Mouse (Mus musculus): ENCODE results near the gene Cd70. TPM values are rescaled to one million over a fixed set of nuclear protein-coding genes. Genes with fewer than 3 reads are reported as not detected.
"Not testable (repeated sequence)": the region's sequence is repeated elsewhere in the genome, so short reads cannot be mapped to it uniquely, and the experiment has no call there.

The Cd70 gene
- total RNA-seq, 2 experiments from 2014 or later = not detected

DNA sequence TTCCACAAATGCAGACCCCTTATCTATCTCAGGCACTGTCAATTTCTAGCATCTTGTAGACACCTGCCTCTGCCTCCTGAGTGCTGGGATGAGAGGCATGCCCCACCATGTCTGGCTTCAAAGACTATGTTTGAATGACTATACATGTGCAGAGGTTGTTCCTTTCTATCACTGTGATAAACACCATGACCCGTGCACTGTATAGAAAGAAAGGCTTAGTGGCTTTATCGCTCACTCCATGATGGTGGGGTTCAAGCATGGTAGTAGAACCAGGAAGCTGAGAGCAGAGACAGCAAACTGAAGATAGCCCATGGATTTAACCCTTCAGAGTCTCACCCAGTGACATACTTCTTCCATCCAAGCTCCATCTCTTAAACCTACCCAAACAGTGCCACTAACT is 14.9 kb downstream of the Cd70 start:
- no peak for DNase-seq

DNA sequence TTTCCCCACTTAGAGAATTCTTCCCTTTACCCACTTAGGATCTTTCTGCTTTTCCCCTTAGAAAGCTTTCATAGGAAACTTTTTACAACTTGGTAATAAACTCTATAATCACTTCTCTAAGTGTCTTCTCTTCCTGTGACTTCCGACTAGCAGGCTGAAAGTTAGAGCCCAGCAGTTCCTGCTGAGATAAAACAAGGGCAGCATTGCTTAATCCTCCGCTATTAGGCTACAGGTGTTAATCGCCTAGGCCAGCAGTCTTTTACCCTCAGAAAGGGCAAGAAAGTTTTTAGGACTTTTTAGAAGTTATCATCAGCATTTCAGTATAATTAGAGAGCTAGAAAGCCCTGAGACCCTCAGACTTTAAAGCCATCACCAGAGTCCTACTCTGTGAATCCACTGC is 15.6 kb downstream of the Cd70 start:
- not testable (repeated sequence) for DNase-seq

DNA sequence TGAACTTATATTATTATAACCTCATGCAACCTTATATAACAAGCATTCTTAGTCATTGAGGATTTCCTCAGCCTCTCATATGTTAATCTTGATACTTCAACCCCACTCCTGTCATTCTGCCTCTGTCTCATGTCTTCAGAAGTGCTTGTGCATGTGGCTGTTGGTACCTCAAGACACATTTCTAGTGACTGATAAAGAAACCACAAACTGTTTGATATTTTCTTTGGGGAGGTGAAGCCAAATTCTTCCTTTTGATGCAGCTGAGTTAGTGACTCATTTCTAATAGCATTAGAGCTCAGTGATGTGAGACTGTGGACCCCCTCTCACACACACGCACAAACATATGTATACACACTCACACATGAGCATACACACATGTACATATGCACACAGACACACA is 17.8 kb downstream of the Cd70 start:
- DNase-seq = no peak

DNA sequence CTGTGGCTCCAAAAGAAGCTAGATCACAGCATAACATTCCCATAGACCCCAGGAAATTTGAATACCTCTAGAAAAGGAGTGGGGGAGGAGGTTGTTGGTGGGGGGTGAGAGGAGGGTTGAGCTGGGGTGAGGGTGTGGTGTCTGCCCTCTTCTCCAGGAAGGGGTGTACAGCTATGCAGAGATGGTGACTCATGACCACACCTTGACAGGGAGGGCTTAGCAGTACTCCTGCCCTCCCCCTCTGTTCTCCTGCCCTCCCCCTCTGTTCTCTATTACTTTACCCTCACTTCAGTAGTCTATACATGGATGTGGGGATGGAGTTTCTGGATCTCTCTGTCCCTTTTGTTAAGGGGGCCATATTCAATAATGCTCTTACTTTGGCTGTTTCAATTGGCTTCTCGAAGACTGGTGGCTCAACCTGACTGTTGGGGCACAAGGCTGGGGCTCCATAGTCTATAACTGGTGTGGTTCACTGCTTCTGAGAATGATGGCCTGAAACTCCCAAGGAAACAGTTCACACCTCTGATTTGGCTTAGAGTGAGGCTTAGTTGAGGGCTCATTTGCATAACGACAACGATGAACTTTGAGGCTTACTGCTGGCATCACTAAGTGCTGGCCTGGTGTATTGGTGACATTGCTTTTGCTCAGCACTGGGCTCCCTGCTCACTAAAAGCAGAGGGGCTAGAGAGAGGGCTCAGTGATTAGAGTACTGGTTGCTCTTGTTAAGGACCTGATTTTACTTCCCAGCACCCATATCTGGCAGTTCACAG is 23.5 kb downstream of the Cd70 start:
- DNase-seq = no peak

DNA sequence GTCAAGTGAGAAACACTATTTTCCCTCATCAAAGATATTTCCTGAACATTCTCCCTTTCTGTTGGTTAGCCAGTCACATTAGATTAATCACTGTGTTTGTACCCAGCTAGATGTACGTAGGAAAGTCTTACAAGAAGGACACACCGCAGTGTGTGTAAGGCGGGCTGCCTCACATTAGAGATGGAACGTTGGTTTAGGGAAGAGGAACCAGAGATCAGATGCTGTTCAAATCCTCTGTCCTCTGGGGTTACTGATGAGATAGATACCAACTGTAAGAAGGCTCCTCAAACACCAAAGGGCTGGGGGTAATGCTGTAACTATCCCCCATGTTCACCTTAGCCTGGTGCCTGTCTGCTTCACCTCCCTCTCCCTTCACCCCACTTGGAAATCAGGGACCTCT is 24.8 kb downstream of the Cd70 start:
- no peak for DNase-seq

DNA sequence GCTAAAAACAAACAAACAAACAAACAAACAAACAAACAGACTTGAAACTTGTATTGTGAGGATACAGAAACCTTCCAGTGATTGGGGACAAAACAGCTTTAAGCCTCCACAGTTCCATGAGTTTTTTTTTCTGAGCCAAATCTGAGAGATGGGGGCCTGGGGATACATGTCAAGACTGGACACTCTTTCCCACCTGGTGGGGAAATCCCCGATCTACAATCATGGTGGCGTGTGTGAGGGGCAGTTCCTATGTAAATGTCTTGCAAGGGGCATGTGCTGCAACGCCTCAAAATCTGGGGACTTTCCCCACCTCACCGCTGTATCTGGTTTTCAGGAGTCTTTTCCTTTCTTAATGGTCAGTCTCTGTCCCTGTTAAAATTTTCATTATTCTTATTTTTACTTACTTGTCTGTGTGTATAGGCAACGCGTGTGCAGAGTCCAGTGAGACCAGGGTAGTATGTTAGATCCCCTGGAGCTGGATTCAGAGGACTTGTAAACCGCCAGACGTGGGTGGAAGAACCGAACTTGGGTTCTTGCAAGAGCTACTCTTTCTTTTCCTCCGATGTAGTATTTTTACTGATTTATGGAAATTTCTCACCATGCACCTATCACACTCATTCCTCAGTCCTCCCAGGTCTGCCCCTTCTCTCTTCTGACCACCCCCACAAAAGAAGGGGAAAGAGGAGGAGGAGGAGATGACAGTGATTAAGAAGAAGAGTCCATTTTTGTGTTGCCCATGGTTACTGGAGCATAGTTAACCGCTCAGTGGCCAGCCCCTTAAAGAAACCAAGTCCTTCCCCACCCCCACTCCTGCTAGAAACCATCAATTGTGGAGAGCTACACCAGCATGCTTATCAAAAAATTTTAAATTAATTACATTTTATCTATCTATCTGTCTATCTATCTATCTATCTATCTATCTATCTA is 26.1 kb downstream of the Cd70 start:
- DNase-seq = no peak

DNA sequence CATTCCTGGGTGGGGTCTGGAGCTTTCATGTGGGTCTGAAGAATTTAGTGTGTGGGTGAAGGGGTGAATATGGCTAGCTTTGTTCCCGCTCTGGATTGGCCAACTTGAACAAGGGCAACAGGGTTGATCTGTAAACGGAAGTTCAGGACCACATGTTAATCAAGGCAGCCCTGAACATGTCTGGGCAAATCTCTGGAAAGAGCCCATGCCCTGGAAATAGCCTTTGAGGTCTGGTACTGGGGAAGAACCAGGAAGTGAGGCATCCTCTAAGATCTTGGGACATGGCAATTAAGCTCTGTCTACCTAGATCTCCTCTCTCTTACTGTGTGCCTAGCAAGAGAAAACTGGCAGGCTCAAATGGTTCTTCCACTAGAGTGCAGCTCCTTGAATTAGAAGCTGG is 27.7 kb downstream of the Cd70 start:
- no peak for DNase-seq

DNA sequence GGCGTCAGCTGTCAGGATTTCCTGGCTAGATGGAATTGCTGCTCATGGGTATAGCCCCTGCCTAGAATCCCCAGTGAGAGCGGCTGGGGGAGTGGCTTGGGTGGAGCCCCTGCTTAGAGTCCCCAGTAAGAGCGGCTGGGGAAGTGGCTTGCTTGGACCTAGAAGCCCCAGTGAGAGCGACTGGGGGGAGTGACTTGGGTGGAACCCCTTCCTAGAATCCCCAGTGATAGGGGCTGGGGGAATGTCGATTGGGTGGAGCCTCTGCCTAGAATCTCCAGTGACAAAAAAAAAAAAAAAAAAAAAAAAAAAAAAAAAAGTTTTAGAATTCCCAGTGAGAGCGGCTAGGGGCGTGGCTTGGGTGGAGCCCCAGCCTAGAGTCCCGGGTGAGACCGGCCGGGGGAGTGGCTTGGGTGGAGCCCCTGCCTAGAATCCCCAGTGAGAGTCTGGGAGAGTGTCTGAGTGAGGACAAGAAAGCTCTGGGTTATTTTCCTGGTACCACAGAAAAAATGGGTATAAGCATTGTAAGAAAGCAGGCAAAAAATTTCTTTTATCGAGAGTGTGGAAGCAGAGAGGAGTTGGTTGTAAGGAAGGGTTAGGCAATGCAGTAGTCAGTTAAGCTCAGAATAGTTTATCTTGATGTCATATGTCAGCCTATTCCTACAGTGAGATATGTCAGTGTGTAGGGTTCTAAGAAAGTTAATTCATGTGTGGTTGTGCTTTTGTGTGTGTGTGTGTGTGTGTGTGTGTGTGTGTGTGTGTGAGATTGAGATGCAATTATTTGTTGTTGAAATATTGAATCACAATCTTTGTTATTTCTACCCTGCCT is 30.8 kb downstream of the Cd70 start:
- peak; percentile 65 for DNase-seq

DNA sequence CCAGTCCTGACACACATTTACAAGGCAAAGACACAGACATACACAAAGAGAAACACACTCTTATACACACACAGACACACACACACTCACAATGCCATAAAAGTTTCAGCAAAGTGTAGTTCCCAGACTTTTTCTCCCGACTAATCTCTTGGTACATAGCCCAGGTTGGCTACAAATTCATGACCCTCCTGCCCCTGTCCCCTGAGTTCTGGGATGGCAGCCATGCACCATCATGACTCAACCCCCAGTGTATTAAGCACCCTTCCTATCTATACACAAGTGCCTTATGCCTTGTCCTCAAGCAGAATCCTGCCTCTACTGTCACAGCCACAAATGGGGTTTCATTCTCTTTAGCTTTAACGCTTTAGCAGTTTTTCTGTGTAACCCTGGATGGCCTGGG is 32.8 kb downstream of the Cd70 start:
- no peak for DNase-seq

DNA sequence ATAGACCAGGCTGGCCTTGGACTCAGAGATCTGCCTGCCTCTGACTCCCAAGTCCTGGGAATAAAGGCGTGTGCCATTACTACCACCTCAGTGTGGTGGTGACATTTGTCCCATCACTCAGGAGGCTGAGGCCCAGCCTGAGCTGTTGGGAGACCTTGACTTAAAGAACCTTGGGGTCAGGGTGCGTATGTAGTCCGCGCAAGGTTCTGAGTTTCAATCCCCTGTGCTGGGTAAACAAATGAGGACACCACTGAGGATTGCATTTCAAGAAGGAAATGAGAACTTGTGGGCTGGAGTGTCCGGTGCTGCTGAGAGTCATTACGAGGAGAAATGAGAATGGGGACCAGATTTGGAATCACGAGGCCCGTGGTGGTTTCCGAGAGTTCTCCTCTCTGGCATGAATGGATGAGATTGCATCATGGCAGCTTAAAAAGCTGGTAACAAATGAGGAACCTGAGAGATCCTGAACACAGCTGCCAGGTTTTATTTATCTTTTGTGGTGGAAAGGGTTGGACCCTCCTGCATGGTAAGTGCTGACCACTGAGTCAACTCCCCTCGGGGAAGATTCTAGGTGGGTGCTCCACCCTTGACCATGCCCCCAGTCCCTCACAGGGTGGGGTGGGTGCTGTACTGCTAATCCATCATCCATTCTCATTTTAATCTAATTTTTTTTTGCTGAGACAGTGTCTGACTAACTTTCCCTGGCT is 36.7 kb downstream of the Cd70 start:
- DNase-seq = no peak

DNA sequence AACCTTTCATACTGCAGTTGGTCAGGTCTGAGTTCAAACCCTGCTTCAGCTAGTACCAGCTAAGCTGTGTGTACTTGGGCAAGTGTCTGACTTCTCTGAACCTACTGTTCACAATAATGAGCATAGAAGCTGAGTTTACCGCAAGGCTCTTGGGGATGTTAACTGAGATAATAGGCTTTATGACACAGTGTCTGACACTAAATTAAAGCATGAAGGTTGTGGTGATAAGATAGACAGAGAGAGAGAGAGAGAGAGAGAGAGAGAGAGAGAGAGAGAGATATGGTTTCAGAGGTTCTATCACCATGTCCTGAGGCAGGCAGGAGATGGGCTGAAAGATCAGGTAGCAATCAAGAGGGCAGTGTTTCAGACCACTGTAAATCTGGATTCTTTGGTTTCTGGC is 39.6 kb downstream of the Cd70 start:
- DNase-seq = no peak

DNA sequence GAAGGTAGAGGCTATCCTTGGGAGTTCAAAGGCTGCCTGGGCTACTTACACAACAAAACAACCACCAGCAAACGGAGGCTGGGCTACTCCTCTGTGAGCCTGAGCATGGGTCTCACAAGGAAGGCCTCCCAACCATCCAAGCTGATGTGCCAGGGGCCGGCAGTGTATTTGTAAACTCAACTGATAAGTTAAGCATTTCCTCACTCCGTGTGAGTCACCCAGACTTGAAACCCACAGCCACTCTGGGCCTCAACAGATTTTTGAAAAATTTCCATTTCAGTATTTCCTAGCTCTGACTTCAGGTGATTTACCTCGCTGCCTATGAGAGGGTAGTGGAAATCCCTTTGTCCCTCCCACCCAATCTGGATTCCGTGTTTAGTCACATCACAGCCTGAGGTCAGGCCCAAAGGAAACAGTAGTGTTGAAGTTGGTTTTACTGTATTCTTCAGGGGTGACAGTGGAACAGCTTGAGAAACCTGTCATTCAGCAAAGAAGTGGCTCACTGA is 40.9 kb downstream of the Cd70 start:
- no peak for DNase-seq

DNA sequence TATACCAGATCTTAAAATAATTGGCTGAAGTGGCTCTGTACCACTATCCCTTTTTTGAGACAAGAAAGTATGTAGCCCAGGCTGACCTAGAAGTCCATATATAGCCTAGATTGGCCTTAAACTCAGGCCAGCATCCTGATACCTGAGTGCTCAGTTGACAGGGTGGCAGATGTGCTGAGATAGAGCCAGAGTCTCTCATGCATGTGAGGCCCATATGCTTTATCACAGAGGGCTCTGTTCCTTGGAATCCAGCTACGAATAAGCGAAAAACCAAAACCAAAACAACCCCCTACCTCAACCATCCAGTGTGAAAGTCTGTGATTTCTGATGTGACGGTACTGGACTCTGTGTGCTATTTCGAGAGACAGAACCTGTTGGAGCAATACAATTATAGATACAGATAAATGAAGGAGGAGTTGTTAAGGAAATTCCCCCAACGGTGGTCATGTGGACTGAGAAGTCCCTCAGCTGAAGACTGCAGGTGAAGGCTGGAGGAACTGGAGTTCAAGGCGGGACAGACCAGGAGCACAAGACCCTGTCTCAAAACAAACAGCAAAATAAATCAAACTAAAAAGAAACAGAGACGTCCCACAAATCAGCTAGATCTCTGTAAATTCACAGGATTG is 41.4 kb downstream of the Cd70 start:
- DNase-seq = no peak

DNA sequence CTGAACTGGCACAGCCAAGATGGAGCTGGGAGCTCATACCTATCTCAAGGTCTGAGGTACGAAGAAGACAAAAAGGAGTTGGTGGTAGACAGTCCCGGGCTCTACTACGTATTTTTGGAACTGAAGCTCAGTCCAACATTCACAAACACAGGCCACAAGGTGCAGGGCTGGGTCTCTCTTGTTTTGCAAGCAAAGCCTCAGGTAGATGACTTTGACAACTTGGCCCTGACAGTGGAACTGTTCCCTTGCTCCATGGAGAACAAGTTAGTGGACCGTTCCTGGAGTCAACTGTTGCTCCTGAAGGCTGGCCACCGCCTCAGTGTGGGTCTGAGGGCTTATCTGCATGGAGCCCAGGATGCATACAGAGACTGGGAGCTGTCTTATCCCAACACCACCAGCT is 42.5 kb downstream of the Cd70 start:
- DNase-seq = no peak

DNA sequence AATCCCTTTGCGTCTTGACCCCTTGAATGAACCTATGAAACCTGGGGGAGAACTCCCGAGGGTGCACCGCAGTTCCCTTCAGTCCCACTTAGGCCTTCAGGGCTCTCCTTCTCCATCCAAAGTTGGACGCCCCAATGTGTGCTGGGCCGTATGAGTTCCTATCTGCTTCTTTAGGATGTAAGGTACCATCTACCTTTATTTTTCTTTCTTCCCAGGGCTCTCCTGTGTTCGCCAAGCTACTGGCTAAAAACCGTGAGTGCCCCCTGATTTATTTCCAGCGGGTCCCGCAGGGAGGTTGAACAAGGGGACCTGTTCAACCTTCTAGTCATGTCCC is 43.6 kb downstream of the Cd70 start:
- no peak for DNase-seq

DNA sequence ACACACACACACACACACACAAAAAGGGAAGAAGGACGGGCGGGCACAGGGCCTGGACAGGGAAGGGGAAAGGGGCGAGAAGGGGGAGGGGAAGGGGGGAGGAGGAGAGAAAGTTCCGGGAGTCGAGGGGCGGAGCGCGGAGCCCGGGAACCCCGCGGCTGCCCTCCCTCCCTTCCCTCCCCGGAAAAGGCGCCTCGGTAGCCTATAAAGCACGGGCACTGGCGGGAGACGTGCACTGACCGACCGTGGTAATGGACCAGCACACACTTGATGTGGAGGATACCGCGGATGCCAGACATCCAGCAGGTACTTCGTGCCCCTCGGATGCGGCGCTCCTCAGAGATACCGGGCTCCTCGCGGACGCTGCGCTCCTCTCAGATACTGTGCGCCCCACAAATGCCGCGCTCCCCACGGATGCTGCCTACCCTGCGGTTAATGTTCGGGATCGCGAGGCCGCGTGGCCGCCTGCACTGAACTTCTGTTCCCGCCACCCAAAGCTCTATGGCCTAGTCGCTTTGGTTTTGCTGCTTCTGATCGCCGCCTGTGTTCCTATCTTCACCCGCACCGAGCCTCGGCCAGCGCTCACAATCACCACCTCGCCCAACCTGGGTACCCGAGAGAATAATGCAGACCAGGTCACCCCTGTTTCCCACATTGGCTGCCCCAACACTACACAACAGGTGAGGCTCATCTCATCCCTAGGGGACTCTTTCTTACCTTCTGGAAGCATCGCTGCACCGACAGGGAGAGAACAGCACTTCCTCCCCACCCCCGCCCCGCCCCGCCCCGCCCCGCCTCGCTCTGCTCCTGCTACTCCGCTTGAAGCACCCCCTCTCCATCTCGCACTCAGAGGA is 44.2 kb downstream of the Cd70 start, which contains the start of gene Tnfsf9:
Gene Tnfsf9 (plus strand): TSS at position 145 of the 854 bp plus-strand sequence.
- DNase-seq = peak; percentile 41

DNA sequence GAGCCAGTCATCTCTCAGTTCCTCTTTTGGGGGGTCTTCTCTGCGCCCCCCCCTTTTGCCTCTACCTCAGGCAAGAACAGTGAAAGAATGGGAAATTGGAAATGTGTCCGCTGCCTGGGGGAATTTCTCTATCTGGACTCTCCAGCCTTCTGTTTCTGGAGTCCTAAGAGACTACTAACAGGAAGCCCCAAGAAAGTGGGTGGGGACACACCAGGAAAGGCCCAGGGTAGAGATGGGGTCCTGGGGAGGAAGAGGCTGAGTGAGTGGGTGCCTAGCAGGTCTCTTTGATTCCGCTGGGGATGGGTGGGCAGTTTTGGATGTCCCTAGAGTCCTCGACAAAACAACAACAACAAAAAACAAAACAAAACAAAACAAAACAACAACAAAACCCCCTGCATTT is 45.1 kb downstream of the Cd70 start:
- DNase-seq = no peak

DNA sequence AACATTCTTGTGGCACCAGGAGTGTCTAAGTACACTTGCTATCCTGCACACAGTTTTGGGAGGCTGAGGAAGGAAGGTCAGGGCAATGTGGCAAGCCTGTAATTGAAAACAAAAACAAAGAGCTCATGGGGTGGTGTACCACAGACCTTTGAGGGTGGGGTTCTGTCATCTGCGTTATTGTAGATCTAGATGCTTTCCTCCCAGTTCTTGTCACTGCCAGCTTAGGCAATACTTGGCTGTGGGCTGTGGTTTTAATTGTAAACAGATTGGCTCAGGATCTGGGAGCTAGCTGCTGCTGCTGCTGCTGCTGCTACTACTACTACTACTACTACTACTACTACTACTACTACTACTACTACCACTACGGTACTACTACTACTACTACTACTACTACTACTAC is 47.3 kb downstream of the Cd70 start:
- no peak for DNase-seq

DNA sequence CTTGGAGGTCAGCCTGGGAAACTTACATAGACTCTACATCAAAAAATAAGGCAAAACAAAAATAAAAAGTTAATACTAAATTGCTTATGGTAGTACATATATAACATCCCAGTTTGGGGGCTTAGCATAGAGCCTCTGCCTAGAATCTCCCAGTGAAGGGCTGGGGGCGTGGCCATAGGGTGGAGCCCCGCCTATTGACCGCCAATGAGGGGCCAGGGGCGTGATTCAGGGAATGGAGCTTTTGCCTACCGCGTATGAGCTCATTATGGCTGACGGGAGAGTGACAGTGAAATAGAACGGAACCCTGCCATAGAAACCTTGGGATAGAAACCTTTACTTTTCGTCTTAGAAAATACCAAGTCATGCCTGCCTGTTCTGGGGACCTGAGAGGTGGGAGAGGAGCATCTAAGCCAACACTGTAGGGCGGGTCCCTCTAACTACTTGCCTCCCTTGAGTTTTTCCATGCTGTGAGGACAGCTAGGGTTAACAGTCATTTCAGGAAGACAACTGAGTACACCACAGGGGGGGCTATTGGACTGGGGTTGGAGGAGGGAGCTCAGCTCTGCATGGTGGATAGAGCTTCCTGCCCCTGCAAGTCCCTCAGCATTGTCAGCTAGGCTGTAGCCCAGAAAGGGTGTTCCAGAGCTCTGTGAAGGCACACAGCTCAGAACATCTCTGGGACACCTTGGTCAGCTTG is 49.8 kb downstream of the Cd70 start:
- peak; percentile 28 for DNase-seq

DNA sequence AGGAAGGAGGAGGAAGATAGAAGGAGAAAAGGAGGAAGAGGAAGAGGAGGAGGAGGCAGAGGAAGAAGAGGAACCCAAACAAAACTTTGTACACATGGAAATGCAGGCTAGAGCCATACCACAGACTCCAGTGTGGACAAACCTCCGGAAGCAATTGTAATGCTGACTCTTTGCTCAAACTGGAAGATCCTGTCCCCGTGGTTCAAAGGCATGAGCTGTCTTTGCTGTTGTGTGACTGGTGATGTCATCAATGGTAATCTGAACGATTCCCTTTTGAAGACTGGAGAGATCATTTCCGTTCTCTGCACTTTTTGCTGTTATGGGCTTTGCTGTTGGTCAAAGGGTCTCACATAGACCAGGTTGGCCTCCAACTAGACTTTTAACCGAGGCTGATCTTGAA is 51.3 kb downstream of the Cd70 start:
- DNase-seq = no peak
